Mouse (Mus musculus): Measurements from ENCODE around the gene Tedc1. TPM values are rescaled to one million over a fixed set of nuclear protein-coding genes. Genes with fewer than 3 reads are reported as not detected.

Gene Tedc1
- polyA plus RNA-seq, 1 experiment from 2014 or later = 22.6 TPM

DNA sequence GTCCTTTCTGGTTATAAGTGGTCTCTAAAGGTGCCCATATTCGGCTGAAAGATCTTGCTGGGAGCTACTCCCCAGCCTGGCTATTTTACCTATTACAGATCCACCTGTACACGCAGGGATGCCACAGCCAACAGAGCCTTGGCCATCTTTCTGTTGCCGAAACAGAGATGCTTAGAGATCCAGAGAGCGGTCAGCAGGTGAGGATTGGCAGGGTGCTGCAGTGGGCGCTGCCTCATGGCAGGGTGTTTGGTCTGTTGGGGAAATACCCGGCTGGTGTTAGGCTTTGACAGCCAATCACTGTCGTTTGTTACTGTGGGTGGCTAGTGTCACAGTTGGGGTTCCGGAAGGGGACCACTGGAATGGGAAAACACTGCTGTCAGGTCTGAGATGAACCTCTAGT, 1.8 kb downstream of the Tedc1 start:
- Histone ChIP-seq H3K4me3 (no peak overlapping the region), H3K4me1 (peaks cover 20% of the 10 kb centered on the region), H3K36me3 (no peaks in the 10 kb centered on the region), H3K27me3 (no peaks in the 10 kb centered on the region), H3K9ac (replicated peaks) (no peak overlapping the region), H3K27ac (replicated peaks) (no peak overlapping the region), H3K4me2 (replicated peaks) (no peak overlapping the region), H3K9me3 (no peaks in the 10 kb centered on the region)
- 93% methylated on average over 8 of the region's 8 CpGs for WGBS
- ATAC-seq (replicated peaks) = no peak

DNA sequence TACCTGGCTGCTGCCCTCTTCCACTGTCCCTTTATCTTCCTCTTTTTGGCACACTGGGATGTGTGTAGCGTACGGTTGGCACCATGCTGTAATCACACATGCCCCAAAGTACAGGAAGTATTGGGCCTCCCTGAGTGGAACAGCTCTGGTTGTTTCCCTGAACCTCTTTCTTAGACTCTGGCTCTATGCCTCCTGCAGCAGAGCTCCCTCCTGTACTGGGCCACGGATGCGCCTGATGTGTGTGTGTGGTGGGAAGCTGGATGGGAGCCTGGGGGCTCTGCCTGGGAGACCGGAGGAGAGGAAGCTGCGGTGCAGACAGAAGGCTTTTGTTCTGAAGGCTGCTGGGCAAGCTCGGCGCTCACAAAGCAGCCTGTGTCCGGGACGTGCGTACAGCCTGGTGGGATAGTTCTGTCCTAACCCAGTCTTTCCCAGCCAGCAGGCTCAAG, 7.4 kb downstream of the Tedc1 start:
- ATAC-seq (replicated peaks) = peak; percentile 40
- H3K9me3 ChIP-seq = no peaks in the 10 kb centered on the region
- H3K9ac ChIP-seq (replicated peaks) = no peak overlapping the region
- H3K4me1 ChIP-seq = no peaks in the 10 kb centered on the region
- 63% methylated on average over 11 of the region's 11 CpGs for WGBS
- H3K36me3 ChIP-seq = no peaks in the 10 kb centered on the region
- no peaks in the 10 kb centered on the region for H3K27me3 ChIP-seq
- H3K4me3 ChIP-seq = no peak overlapping the region
- no peak overlapping the region for H3K4me2 ChIP-seq (replicated peaks)
- peak overlapping the region; percentile 53 for H3K27ac ChIP-seq (replicated peaks)

DNA sequence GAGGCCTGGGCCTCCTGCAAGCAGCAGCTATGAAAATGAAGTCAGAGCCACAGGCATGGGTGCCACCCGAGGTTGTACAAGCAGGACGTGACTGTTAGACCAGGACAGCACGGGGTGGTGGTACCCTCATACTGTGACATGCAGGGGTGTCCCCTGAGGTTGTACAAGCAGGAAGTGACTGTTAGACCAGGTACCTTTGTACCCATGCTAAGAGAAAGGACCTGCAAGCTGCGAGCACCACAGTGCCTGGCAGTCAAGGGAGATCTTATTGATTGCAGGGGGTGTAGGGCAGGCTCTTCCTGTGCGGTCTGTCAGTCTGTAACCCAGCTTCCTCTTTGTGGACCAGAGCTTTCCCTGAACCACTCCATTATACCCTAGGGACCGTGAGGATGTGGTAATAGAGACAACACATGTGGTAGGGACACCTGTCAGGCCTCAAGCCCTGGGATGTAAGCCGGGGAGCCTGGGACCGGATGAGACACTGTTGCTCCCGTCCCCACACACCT, 11.9 kb downstream of the Tedc1 start:
- H3K27me3 ChIP-seq = no peaks in the 10 kb centered on the region
- H3K9ac ChIP-seq (replicated peaks) = no peak overlapping the region
- no peak overlapping the region for H3K27ac ChIP-seq (replicated peaks)
- no peak overlapping the region for H3K4me2 ChIP-seq (replicated peaks)
- 88% methylated on average over 9 of the region's 9 CpGs for WGBS
- no peak overlapping the region for H3K4me3 ChIP-seq
- ATAC-seq (replicated peaks) = no peak
- no peaks in the 10 kb centered on the region for H3K9me3 ChIP-seq
- H3K36me3 ChIP-seq = no peaks in the 10 kb centered on the region
- no peaks in the 10 kb centered on the region for H3K4me1 ChIP-seq

DNA sequence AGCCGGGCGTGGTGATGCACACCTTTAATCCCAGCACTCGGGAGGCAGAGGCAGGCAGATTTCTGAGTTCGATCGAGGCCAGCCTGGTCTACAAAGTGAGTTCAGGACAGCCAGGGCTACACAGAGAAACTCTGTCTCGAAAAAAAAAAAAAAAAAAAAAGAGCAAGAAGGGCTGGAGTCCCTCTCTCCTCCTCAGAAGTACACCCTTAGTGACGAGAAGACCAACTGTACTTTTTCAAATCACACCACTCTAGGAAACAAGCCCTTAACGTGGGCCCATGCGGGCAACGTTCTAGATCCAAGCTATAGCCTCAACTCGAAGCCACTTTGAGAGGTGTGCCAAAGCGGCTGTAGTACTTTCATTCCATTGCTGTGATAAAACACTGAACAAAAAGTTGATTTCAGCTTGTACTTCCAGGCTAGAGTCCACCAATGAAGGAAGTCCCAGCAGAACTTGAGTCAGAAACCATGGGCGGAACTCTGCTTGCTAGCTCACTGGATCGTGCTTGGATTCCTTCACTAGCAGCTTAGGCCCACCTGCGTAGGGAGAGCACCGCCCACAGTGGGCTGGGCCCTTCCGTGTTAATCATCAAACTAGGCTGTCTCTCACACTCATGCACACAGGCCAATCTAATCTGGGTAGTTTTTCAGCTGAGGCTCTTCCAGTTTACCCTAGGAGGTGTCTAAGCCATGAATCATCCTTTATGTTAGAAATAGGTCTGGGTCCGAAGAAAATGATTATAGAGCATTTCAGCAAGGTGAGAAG, 20.9 kb downstream of the Tedc1 start:
- Histone ChIP-seq H3K9ac (replicated peaks) (no peak overlapping the region), H3K36me3 (no peaks in the 10 kb centered on the region), H3K4me1 (no peaks in the 10 kb centered on the region), H3K9me3 (no peaks in the 10 kb centered on the region), H3K4me2 (replicated peaks) (no peak overlapping the region), H3K27ac (replicated peaks) (no peak overlapping the region), H3K4me3 (no peak overlapping the region), H3K27me3 (no peaks in the 10 kb centered on the region)
- ATAC-seq (replicated peaks) = no peak
- WGBS = 92% methylated on average over 18 of the region's 18 CpGs

DNA sequence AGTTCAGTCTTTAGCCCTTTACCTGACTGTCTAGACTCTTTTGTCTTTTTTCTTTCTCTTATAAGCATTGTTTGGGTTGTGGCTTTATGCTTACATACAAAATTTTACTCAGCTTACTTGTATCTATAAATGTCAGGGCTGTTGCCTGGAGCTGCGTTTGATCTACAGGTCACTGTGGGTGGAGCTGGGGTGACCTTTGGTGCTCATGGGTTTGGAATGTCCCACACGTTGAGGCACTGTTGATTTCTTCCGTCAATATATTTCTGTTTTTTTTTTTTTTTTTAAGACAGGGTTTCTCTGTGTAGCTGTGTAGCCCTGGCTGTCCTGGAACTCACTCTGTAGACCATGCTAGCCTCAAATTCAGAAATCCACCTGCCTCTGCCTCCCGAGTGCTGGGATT, 24.8 kb downstream of the Tedc1 start:
- no peak overlapping the region for H3K4me3 ChIP-seq
- 79% methylated on average over 4 of the region's 4 CpGs for WGBS
- H3K4me2 ChIP-seq (replicated peaks) = no peak overlapping the region
- H3K36me3 ChIP-seq = no peaks in the 10 kb centered on the region
- H3K9me3 ChIP-seq = no peaks in the 10 kb centered on the region
- H3K9ac ChIP-seq (replicated peaks) = no peak overlapping the region
- ATAC-seq (replicated peaks) = no peak
- no peaks in the 10 kb centered on the region for H3K27me3 ChIP-seq
- H3K27ac ChIP-seq (replicated peaks) = no peak overlapping the region
- peaks cover 5% of the 10 kb centered on the region; the same call in 1 of the 2 replicates for H3K4me1 ChIP-seq

DNA sequence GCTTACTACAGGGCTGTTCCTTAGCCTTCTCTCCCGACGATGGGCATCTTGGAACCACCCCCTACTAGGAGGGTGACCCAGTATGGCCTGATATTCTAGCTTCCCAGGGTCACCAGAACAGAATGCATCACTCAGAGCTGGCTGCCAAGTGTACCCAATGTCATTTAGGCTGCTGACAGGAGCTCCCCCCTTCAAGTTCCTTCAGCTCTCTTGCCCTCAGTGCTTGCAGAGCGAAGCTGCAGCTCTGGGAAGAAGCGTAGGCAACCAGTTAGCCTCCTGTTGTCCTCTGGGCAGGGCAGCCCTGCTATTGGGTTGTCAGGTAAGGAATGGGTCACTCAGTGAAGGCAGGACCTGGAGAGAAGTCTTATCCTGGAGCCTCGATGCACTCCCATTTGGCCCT, 28.7 kb downstream of the Tedc1 start:
- Histone ChIP-seq H3K4me1 (peaks cover 28% of the 10 kb centered on the region), H3K9me3 (no peaks in the 10 kb centered on the region), H3K27ac (replicated peaks) (no peak overlapping the region), H3K9ac (replicated peaks) (no peak overlapping the region), H3K36me3 (peaks cover 18% of the 10 kb centered on the region), H3K4me2 (replicated peaks) (no peak overlapping the region), H3K27me3 (no peaks in the 10 kb centered on the region), H3K4me3 (0 out of 2 replicates have a peak overlapping the region, but pooled peaks have one; percentile 73)
- 65% methylated on average over 5 of the region's 5 CpGs for WGBS
- no peak for ATAC-seq (replicated peaks)

DNA sequence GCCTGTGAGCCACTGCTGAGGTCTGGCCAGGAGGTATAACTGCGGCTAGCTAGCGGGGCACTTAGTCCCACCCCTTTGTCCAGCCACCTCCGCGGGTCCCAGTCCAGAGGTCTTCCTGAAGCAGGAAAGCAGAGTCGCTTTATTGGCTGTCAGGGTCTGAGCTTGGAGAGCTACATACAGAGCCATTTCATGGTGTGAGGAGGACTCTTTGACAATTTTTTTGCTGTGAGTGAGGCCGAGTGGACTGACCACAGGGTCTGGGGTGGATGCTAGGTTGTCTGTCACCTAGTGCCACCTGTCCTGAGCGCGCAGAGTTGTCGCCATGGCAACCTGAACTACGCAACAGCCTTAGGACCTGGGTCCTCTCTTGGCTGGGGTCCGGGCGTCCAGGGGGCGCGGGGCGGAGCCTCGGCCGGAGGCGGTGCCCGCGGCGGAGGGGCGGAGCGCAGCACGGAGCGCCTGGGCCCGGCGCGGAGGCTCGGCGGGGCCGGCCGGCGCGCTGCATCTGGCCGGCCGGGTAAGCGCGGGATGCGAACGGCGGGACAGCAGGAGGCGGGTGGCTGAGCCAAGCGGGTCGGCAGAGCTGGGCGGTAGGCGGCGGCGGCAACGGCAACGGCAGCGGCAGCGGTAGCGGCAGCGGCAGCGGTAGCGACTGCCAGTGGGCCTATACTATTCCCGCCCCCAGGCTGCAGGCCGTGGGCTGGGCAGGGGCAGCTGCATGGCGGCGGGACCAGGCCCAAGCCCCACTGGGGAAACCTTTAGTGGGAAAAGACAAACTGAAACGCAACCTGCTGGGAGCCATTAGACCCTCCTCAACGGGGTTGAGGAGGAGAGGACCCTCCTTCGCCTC, 29.4 kb downstream of the Tedc1 start, which contains the start of gene Tmem121:
TSS of gene Tmem121 (plus strand) at position 489 of the 850 bp plus-strand sequence.
- Histone ChIP-seq H3K4me2 (replicated peaks) (peak within 1 kb of the TSS; percentile 86), H3K36me3 (peaks cover 25% of the 10 kb centered on the region), H3K9me3 (no peaks in the 10 kb centered on the region), H3K4me3 (peak within 1 kb of the TSS; percentile 73), H3K4me1 (peaks cover 28% of the 10 kb centered on the region), H3K27me3 (no peaks in the 10 kb centered on the region), H3K9ac (replicated peaks) (peak within 1 kb of the TSS; percentile 70), H3K27ac (replicated peaks) (peak within 1 kb of the TSS; percentile 17; the same call in 1 of the 2 replicates)
- peak; percentile 32 for ATAC-seq (replicated peaks)
- 1% methylated on average over 57 of the region's 63 CpGs for WGBS

DNA sequence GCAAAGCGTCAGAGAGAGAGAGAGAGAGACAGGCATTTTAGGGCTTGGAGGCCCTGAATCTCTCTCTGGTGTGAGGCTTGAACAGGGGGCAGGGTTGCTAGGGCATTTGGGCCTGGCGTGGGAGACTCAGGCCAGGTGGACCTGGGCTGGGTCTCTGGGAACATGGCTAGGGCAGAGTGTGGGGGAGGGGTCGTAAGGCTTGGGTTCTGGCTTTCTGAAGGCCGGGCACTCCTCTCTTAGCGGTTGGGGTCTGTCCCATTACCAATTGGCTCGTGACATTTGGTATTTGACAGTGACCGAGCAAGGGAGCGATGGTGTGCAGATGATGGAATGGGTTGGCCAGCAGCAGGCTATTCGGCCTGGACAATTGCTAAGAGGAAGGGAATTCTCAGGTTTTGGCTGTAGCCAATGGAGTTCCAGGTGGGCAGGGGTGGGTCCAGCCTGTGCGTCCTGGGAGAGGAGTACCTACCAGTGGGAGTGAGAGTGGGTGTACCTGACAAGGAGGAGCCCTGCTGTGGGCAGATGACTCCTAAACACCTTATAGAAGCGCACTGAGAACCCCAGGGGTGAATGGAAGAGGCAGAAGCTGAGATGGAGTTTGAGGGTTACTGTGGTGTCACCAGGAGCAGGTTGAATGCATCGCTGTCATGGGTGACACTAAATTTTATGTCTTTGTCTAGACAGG, 30.2 kb downstream of the Tedc1 start:
- H3K27me3 ChIP-seq = no peaks in the 10 kb centered on the region
- peak overlapping the region; percentile 73 for H3K4me3 ChIP-seq
- H3K4me2 ChIP-seq (replicated peaks) = peak overlapping the region; percentile 86
- peaks cover 30% of the 10 kb centered on the region for H3K36me3 ChIP-seq
- WGBS = 29% methylated on average over 12 of the region's 12 CpGs
- H3K27ac ChIP-seq (replicated peaks) = peak overlapping the region; percentile 17; the same call in 1 of the 2 replicates
- peaks cover 28% of the 10 kb centered on the region for H3K4me1 ChIP-seq
- peak overlapping the region; percentile 70 for H3K9ac ChIP-seq (replicated peaks)
- no peaks in the 10 kb centered on the region for H3K9me3 ChIP-seq
- ATAC-seq (replicated peaks) = no peak; the same call in 1 of the 2 replicates

DNA sequence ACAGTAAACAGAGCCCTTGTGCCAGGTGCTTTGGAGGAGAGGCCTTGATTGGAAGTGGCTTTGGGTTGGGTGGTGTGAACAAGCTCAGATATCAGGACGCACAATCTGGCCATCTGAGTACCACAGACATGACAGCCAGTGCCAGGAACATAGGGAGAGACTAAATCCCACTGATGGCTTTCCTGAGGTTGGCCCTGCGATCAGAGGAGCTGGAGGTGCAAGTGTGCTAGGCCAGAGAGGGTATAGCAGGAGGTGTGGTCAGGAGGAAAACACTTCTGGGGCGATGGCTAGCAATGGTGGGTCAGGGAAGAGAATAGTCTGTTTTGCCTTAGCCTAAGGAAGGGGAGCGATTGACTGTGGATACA, 30.8 kb downstream of the Tedc1 start:
- H3K36me3 ChIP-seq = peaks cover 33% of the 10 kb centered on the region
- WGBS = 59% methylated on average over 4 of the region's 4 CpGs
- H3K4me1 ChIP-seq = peaks cover 28% of the 10 kb centered on the region
- peak overlapping the region; percentile 86 for H3K4me2 ChIP-seq (replicated peaks)
- H3K4me3 ChIP-seq = peak overlapping the region; percentile 73
- peak overlapping the region; percentile 70; the same call in 1 of the 2 replicates for H3K9ac ChIP-seq (replicated peaks)
- H3K9me3 ChIP-seq = no peaks in the 10 kb centered on the region
- H3K27ac ChIP-seq (replicated peaks) = no peak overlapping the region
- ATAC-seq (replicated peaks) = no peak
- H3K27me3 ChIP-seq = no peaks in the 10 kb centered on the region

DNA sequence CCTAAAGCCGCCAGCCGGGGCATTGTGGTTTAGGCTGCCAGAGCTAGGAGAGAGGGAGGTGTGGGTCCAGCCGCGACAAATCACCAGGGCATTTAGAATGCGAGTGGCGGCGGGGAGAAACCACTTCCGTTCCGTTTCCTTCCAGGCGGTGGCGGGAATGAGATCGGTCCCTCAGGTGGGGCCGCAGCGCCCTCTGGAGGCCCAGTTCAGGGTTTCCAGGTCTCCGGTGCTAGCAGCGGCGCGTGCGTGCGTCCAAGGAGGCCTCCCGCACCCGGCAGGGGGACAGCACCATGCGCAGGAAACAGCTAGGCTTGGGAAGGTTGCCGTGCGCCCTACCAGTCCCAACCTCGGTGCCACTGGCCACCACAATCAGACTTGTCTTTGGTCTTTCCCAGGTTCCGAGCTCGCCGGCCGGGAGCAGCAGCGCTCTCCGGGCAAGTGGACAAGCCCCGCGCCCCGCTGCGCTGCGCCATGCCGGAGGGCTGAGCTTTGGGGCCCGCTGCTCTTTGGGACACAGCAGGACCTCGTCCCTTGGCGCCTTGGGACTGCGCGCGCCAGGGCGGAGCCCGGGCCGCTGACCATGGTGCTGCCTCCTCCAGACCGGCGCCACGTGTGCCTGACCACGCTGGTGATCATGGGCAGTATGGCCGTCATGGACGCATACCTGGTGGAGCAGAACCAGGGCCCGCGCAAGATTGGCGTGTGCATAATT, 31.5 kb downstream of the Tedc1 start:
- Histone ChIP-seq H3K4me2 (replicated peaks) (peak overlapping the region; percentile 86), H3K36me3 (peaks cover 35% of the 10 kb centered on the region), H3K27ac (replicated peaks) (no peak overlapping the region), H3K9ac (replicated peaks) (peak overlapping the region; percentile 70), H3K9me3 (no peaks in the 10 kb centered on the region), H3K27me3 (no peaks in the 10 kb centered on the region), H3K4me1 (peaks cover 28% of the 10 kb centered on the region), H3K4me3 (peak overlapping the region; percentile 73)
- whole genome bisulfite sequencing = 5% methylated on average over 56 of the region's 56 CpGs
- peak; percentile 59 for ATAC-seq (replicated peaks)

DNA sequence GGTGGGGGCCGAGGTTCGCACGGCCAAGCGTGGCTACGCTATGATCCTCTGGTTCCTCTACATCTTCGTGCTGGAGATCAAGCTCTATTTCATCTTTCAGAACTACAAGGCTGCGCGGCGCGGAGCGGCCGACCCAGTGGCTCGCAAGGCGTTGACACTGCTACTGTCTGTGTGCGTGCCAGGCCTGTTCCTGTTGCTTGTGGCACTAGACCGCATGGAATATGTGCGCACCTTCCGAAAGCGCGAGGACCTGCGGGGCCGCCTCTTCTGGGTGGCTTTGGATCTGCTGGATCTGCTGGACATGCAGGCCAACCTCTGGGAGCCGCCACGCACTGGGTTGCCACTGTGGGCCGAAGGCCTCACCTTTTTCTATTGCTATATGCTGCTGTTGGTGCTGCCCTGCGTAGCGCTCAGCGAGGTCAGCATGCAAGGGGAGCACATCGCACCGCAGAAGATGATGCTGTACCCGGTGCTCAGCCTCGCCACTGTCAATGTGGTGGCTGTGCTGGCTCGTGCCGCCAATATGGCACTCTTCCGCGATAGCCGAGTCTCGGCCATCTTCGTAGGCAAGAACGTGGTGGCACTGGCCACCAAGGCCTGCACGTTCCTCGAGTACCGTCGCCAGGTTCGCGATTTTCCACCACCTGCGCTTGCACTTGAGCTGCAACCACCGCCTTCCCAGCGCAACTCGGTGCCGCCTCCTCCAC, 32.3 kb downstream of the Tedc1 start:
- 93% methylated on average over 51 of the region's 51 CpGs for WGBS
- H3K9ac ChIP-seq (replicated peaks) = no peak overlapping the region
- peaks cover 35% of the 10 kb centered on the region for H3K36me3 ChIP-seq
- H3K27me3 ChIP-seq = no peaks in the 10 kb centered on the region
- no peaks in the 10 kb centered on the region for H3K9me3 ChIP-seq
- H3K4me1 ChIP-seq = peaks cover 28% of the 10 kb centered on the region
- no peak overlapping the region for H3K27ac ChIP-seq (replicated peaks)
- H3K4me2 ChIP-seq (replicated peaks) = peak overlapping the region; percentile 86
- ATAC-seq (replicated peaks) = 0 out of 2 replicates have a peak, but pooled peaks have one; percentile 3
- H3K4me3 ChIP-seq = peak overlapping the region; percentile 73
